Comparison of ENCODE assay signal across 12 mouse cellular contexts in genomic region chr8:87821655-87822054, GRCm38 (mm10).
DNase-seq lines count a peak whose midpoint lies in the region; ATAC-seq lines count a peak whose summit lies in the region.
"Had no signal": no experiment of that assay in that cellular context is flagged by ENCODE, and none has a peak within 500 bp of the region (broad histone marks: within the 10 kb centered on the region; RNA-seq: fewer than 3 reads in every experiment).

No protein-coding gene starts in this region.

- DNase-seq in left cerebral cortex, postnatal 4 days: peak; percentile 45
- no peak for DNase-seq in left cerebral cortex, postnatal 36 days (ENCODE audit: low spot score in 2 of 2)
- peak; percentile 30 for DNase-seq in hindbrain, embryonic 11.5 days (ENCODE audit: low spot score)
- DNase-seq in midbrain, embryonic 14.5 days: peak; percentile 42
- DNase-seq in testis, postnatal 10 days (ENCODE audit: low spot score): no peak
- no peak for DNase-seq in urinary bladder, postnatal 36 days (ENCODE audit: low spot score in 2 of 2)
- DNase-seq: cerebellum, adult 18-20 months; heart, adult 2 months; kidney, adult 11 months; lung, postnatal 14 days had no signal

- WGBS in embryonic facial prominence, embryonic 13.5 days: 38% methylated on average over 2 of the region's 2 CpGs
- WGBS in hindbrain, embryonic 11.5 days: 76% methylated on average over 2 of the region's 2 CpGs
- 89% methylated on average over 2 of the region's 2 CpGs for whole genome bisulfite sequencing in midbrain, embryonic 14.5 days
- 68% methylated on average over 2 of the region's 2 CpGs for WGBS in kidney, embryonic 15.5 days

- peak overlapping the region; percentile 47 for H3K4me2 ChIP-seq in embryonic facial prominence, embryonic 13.5 days
- no peak overlapping the region for H3K4me2 ChIP-seq in hindbrain, embryonic 11.5 days (replicated peaks; ENCODE audit: low read depth, low read length)
- no peak overlapping the region for H3K4me2 ChIP-seq in midbrain, embryonic 14.5 days (ENCODE audit: low read length)
- H3K4me2 ChIP-seq in kidney, embryonic 15.5 days: no peak overlapping the region

- H3K27ac ChIP-seq in embryonic facial prominence, embryonic 13.5 days: peak overlapping the region; percentile 85
- peak overlapping the region; percentile 27; the same call in 1 of the 2 replicates for H3K27ac ChIP-seq in hindbrain, embryonic 11.5 days (ENCODE audit: low read depth, low read length)
- peak overlapping the region; percentile 56 for H3K27ac ChIP-seq in midbrain, embryonic 14.5 days (replicated peaks; ENCODE audit: low read depth, low read length)
- H3K27ac ChIP-seq in kidney, embryonic 15.5 days: no peak overlapping the region
- H3K27ac ChIP-seq: heart, adult 2 months had no signal

- H3K4me1 ChIP-seq in embryonic facial prominence, embryonic 13.5 days: peaks cover 39% of the 10 kb centered on the region
- H3K4me1 ChIP-seq in hindbrain, embryonic 11.5 days (replicated peaks; ENCODE audit: control insufficient read depth, insufficient read depth, low read length): peaks cover 9% of the 10 kb centered on the region; the same call in 1 of the 2 replicates
- peaks cover 27% of the 10 kb centered on the region for H3K4me1 ChIP-seq in midbrain, embryonic 14.5 days (ENCODE audit: control insufficient read depth, insufficient read depth, low read length)
- peaks cover 37% of the 10 kb centered on the region for H3K4me1 ChIP-seq in kidney, embryonic 15.5 days

- no peaks in the 10 kb centered on the region for H3K27me3 ChIP-seq in embryonic facial prominence, embryonic 13.5 days
- no peaks in the 10 kb centered on the region for H3K27me3 ChIP-seq in hindbrain, embryonic 11.5 days (ENCODE audit: control insufficient read depth, insufficient read depth, low read length)
- H3K27me3 ChIP-seq in midbrain, embryonic 14.5 days (ENCODE audit: control insufficient read depth, insufficient read depth, low read length): no peaks in the 10 kb centered on the region
- no peaks in the 10 kb centered on the region for H3K27me3 ChIP-seq in kidney, embryonic 15.5 days

- intact Hi-C loops in left cerebral cortex, postnatal 4 days (cut with DNase I): no loop called here
- intact Hi-C loops in left cerebral cortex, postnatal 36 days (cut with DNase I): no loop called here

- H3K4me3 ChIP-seq in embryonic facial prominence, embryonic 13.5 days: no peak overlapping the region
- no peak overlapping the region for H3K4me3 ChIP-seq in hindbrain, embryonic 11.5 days (ENCODE audit: low read depth, low read length)
- no peak overlapping the region for H3K4me3 ChIP-seq in midbrain, embryonic 14.5 days (replicated peaks; ENCODE audit: low read depth, low read length)
- H3K4me3 ChIP-seq in kidney, embryonic 15.5 days (replicated peaks): no peak overlapping the region
- H3K4me3 ChIP-seq: heart, adult 2 months had no signal

- 0 out of 2 replicates have a peak, but pooled peaks have one; percentile 18 for ATAC-seq in embryonic facial prominence, embryonic 13.5 days (ENCODE audit: insufficient number of reproducible peaks, insufficient read depth, low FRiP score, low TSS enrichment, low read depth)
- ATAC-seq in hindbrain, embryonic 11.5 days (ENCODE audit: low FRiP score): no peak
- no peak for ATAC-seq in midbrain, embryonic 14.5 days (ENCODE audit: low FRiP score, low TSS enrichment)
- no peak for ATAC-seq in kidney, embryonic 15.5 days (replicated peaks; ENCODE audit: low FRiP score)

- H3K9me3 ChIP-seq in embryonic facial prominence, embryonic 13.5 days: no peaks in the 10 kb centered on the region
- H3K9me3 ChIP-seq in hindbrain, embryonic 11.5 days (ENCODE audit: control insufficient read depth, low read length): no peaks in the 10 kb centered on the region
- H3K9me3 ChIP-seq in midbrain, embryonic 14.5 days (ENCODE audit: control insufficient read depth, low read length): no peaks in the 10 kb centered on the region
- no peaks in the 10 kb centered on the region for H3K9me3 ChIP-seq in kidney, embryonic 15.5 days (replicated peaks)

- H3K9ac ChIP-seq in embryonic facial prominence, embryonic 13.5 days: no peak overlapping the region
- no peak overlapping the region for H3K9ac ChIP-seq in hindbrain, embryonic 11.5 days (ENCODE audit: low read depth, low read length)
- no peak overlapping the region for H3K9ac ChIP-seq in midbrain, embryonic 14.5 days (replicated peaks; ENCODE audit: low read length)
- H3K9ac ChIP-seq in kidney, embryonic 15.5 days: no peak overlapping the region

- 0 out of 2 replicates have a peak, but pooled peaks cover 5% of the 10 kb centered on the region for H3K36me3 ChIP-seq in embryonic facial prominence, embryonic 13.5 days
- H3K36me3 ChIP-seq in hindbrain, embryonic 11.5 days (ENCODE audit: control insufficient read depth, insufficient read depth, low read length): no peaks in the 10 kb centered on the region
- no peaks in the 10 kb centered on the region for H3K36me3 ChIP-seq in midbrain, embryonic 14.5 days (ENCODE audit: control insufficient read depth, insufficient read depth, low read length)
- H3K36me3 ChIP-seq in kidney, embryonic 15.5 days: no peaks in the 10 kb centered on the region

Comparison
In these comparisons a context has a peak if more than half of its experiments do, and no peak if none do; other contexts are left out.
1. DNase-seq: peak in left cerebral cortex, postnatal 4 days (single experiment), hindbrain, embryonic 11.5 days (single experiment) and midbrain, embryonic 14.5 days (single experiment); none in left cerebral cortex, postnatal 36 days (0 of 2), testis, postnatal 10 days (single experiment) and urinary bladder, postnatal 36 days (0 of 2).